Mouse (Mus musculus): ENCODE measurements around the gene Prkag3.

DNA sequence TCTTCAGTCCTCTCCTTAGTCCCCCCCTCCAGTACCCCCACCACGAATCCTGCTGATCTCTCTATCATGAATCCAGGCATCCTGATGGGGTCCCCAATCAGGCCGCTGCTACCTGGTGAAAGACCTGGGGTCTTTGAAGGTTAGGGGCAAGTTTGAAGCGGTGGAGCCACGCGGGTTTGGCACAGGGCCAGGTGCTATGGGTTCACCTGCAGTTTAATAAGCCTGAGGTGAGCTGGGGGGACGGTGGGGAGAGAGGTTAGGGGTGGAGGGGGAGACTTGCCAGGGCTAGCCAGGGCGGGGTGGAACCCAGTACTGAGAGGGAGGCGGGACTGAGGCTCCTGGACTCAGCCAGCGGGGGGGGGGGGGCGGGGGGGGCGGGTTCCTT, 46.1 kb upstream of the Prkag3 start:
- TF ChIP-seq POLR2A (IDR thresholded peaks at IDR 0.05; ENCODE audit: borderline replicate concordance, control insufficient read depth, low read depth, low read length) (no peak), CTCF (IDR thresholded peaks at IDR 0.05; ENCODE audit: control insufficient read depth, insufficient read depth, low read length) (no peak)

Data from bone marrow, adult 2 months (tissue).